Mouse (Mus musculus) kidney, postnatal 10 days (tissue): Measurements from ENCODE around the gene Rpp38.

Source experiments
- DNase-seq: peaks from one replicate; pipeline ENCODE4 v3.0.0; 2021; ENCODE audit warnings: mixed read lengths

Rpp38 gene

GRCm38 (mm10) chr2:3285181-3285530 lies 47.3 kb downstream of the Rpp38 start:
- no peak for DNase-seq

DNA sequence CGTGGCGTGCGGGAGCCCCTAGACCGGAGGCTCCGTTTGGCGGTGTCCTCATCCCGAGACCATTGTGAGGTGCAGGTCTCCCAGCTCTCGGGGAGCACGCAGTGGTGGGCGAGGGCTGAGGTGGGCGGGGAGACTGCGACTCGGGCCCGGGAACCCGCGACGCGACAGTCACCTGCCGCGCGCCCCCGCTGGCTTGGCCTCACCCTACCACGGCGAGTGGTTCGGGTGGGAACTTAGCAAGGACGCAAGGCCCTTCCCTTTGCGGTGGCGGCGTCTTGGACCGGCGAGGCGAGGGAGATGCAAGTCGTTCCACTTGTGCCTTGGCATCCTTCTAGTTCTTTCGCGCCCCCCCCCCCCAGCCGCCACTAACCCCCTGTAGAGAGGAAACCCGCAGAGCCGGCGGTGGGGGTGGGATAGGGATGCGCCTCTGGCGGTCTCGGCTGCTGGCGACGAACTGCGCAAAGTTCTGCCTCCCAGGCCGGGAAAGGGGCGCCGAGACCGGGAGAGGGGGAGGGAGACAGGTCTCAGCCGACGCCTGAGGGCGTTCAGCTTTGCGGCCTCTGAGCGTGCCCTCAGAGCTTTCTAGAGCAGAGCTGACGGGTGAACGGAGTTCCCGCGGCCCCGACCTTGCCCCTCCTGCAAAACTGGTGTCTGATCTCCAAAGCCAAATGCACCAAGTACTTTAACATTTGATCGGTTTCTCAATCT lies 47.8 kb downstream of the Rpp38 start:
- peak; percentile 68 for DNase-seq

DNA sequence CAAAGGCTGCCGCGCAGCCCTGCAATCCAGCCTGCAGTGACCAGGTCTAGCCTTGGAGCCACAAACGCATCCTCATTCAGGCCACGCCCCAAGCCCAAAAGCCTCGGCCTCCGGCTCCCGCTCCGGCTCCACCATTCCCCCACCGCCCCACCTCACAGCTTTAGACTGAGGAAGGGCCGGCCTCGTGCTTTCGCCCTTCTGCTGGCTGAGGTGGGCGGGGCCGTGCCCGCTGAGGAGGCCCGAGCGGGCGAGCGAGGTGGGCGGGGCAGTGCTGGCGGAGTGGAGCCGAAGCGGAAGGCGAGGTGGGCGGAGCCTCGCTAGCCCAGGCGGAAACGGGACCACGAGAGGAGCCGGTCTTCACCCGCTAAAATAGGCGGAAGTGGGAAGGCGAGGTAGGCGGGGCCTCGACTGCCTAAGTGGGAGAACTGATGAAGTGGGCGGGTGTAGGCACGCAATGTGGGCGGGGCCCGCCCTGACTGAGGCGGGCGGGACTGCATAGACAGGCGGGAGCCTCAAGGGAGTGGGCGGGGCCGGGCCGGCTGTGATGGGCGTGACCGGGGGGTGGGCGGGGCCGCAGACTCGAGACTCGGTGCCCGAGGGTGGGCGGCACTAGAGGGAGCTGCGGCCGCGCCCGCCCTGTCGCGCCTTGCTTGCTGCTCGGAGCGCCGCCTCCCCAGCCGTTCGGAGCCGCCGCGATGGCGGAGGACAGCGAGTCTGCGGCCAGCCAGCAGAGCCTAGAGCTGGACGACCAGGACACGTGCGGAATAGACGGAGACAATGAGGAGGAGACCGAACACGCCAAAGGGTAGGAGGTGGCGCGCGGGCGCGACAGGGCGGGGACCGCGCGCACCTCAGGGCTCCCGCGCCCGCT lies 48.6 kb downstream of the Rpp38 start, which contains the start of gene Nmt2:
Gene Nmt2, plus strand, starts transcription at position 611 of the 871 bp plus-strand sequence.
- peak; percentile 100 for DNase-seq

- peak; percentile 13 for DNase-seq
Measured at GRCm38 (mm10) chr2:3282866-3283601, 49.4 kb downstream of the Rpp38 start.

GRCm38 (mm10) chr2:3281311-3281710 lies 51.1 kb downstream of the Rpp38 start:
- no peak for DNase-seq
